Mouse (Mus musculus) kidney, adult 2 months (tissue): ENCODE results near the gene Eef1a1.

ENCODE experiments used
- CTCF ChIP-seq: fragments of 200-500 bp; conservative IDR thresholded peaks from 2 replicates; pipeline ENCODE4 v1.5.1; 2011; ENCODE audit warnings: low read depth, mild to moderate bottlenecking, control low read depth, low read length, moderate library complexity, mixed read lengths; ENCODE audit not compliant: insufficient read depth, insufficient read length
- POLR2A ChIP-seq: fragments of 200-500 bp; IDR thresholded peaks from one replicate; pipeline ENCODE4 v1.6.1; 2011; ENCODE audit warnings: low read depth, low read length, control low read depth

DNA sequence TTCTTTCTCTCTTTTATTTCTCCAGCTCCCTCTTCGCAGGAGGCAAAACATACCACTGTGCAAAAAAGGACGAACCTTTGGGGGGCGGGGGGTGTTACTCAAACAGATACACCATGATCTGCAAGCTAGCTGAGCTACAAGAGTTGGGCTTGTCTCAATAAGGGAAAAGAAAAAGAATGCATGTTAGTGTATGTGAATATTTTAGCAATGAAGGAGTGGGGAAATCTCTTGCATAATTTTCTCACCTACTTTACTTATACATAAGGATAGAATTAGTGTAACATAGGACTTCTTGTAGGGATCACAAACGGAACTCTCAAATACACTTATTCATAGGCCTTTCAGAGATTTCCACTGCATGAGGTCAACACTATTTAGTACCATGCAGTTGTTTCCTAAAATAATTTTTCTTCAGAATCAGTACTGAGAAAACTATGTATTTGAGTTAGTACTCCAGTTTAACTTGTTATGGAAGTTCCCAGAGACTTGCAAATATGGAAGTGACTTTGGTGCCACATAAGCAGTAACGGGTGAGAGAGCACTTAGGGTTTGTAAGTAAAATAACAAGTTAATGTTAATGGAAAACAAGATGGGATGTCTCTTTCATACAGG lies 14.1 kb downstream of the Eef1a1 start:
- TF ChIP-seq POLR2A (no peak), CTCF (no peak)
